Mouse (Mus musculus): ENCODE data around the gene Dnase2b.

Gene Dnase2b

DNA sequence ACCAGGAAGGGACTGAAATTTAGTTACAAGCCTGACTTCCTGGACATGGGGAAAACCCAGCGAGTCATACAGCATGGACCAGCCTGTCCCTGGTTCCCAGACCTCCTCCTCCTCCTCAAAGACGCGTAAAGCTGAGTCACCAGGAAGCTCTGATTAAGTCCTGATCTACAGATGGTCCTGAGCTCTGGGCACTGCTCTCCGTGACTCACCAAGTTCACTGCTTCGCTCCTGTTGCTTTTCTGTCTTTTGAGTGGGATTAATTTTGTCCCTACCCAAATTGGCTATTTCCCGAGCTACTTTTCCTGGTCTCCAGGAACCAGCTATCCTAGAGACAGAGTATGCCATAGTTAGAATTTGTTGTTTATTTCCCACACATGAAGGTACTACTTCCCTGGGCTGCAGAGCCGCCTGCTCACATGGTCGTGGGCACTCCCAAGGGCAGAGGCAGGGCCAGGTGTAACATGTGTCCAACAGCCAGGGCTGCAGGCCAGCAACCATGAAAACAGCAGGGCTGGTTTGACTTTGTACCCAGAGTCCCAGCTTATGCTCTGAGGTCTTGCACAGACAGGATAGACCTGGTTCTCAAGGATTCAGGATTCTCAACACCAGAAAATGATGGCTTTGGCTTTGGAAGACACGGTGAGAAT lies 47.4 kb downstream of the Dnase2b start:
- no peak for DNase-seq

DNA sequence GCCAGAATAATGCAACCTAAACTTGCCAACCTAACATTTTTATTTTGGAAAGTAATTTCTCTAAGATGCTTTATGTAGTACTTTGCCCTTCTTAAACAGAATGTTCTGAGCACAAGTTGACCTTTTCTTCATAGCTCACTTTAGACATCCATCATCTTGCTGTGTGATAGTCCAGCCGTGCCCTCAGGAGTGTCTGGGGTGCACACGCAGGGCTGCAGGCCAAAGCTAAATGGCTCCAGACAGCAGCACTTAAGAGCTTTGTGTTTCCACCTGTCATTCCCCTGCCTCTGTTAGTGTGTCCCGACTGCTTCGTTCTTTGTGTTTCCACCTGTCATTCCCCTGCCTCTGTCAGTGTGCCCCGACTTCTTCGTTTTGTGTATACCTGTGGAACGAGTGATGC lies 48.0 kb downstream of the Dnase2b start:
- DNase-seq = no peak

- DNase-seq = no peak
These were observed 50.4 kb downstream of the Dnase2b start for GRCm38 (mm10) chr3:146565065-146565411.

DNA sequence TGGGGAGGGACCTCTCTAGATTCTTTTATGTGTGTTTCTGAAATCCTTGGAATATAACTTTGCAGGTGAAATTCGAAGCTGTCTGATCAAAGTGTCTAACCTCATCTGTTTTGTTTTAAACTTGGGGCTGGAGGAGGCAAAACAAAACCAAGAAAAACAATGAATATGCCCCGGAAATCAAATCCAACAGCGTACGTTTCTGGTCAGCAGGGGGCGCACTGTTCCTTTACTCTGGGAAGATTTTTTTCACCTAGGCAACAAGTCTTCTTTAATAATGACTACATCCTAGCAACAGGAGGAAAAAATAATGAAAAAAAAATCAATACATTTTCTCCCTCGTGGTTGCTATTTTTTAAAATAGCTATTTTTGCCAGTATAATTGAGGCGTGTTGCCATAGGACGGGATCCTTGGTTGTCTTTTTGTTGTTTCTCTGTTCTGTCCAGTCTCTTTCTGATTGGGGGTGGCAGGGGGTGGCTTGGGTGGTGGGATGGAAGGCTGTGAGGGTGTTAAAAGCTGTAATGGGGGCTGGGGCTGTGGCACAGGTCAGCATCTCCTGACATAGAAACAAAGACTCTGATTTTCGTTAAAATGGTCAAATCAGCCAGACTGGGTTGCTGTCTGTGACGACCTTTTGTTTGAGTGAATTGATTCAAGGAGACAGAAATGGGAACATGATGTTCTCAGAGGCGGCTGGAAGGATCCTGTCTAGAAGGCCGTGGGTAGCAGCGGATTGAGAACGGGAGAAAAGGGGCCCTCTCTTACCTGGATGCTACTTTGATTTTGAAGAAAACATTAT lies 50.9 kb downstream of the Dnase2b start:
- peak; percentile 88 for DNase-seq

GRCm38 (mm10) chr3:146562936-146563335 lies 52.5 kb downstream of the Dnase2b start:
- DNase-seq = no peak

GRCm38 (mm10) chr3:146557507-146557906 lies 57.9 kb downstream of the Dnase2b start:
- no peak for DNase-seq

DNA sequence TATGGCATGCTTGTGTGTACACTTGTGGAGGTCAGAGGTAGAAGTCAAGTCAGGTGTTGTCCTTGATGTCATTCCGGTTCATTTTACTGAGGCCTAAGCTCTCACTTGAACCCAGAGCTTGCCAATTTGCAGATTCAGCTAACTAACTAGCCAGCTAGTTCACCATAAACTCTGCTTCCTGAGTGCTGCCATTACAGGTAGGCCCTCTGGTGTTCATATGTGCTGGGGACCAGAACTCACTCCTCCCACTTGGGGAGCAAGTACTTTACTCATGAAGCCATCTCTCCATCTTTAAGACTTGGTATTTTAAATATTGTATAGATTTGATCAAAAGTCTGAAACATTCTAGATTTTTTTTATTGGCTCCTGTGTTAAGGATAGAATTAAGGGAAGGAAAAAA lies 58.8 kb downstream of the Dnase2b start:
- DNase-seq = no peak

- no peak for DNase-seq
These were observed 60.6 kb downstream of the Dnase2b start for GRCm38 (mm10) chr3:146554816-146555215.

- DNase-seq = no peak
These were observed 71.8 kb downstream of the Dnase2b start for GRCm38 (mm10) chr3:146543632-146544031.

DNA sequence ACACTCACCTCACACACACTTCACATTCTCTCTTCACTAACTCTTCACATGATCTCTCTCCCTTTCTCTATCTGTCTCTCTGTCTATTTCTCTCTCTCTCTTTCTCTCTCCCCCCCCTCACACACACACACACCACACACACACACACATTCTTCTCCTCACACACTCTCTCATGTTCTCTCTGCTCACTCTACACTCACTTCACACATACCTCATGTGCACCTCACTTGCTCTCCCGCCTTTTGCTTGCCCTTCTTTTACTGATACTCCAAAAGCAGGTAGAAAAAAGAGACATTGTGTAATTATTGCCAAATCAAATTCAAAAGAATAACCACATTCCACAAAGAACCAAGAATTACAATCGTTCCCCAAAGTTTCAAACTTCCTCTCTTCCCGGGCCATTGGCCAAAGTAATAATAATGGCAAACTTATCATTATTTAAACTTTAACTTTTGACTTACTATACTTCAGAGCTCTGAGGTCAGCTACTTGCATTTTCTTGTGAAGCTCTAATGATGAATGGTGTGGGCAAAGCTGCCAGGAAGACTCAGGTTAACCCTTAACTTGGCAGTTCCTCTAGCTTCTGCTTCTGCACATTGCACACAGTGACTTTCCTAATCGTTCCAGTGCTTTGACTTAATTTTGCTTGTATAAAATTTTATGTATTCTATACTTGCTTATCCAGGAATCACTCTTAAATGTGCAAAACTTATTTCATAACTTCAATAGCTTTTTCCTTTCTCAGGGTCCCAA lies 74.7 kb downstream of the Dnase2b start:
- no peak for DNase-seq

GRCm38 (mm10) chr3:146534986-146535385 lies 80.4 kb downstream of the Dnase2b start:
- DNase-seq = no peak
